Mouse (Mus musculus): ENCODE data around the gene T2.
A peak's percentile ranks its signal among the peaks of the same experiment; 100 is the strongest.
"Not testable (repeated sequence)": the region's sequence is repeated elsewhere in the genome, so short reads cannot be mapped to it uniquely, and the experiment has no call there.

The T2 gene

DNA sequence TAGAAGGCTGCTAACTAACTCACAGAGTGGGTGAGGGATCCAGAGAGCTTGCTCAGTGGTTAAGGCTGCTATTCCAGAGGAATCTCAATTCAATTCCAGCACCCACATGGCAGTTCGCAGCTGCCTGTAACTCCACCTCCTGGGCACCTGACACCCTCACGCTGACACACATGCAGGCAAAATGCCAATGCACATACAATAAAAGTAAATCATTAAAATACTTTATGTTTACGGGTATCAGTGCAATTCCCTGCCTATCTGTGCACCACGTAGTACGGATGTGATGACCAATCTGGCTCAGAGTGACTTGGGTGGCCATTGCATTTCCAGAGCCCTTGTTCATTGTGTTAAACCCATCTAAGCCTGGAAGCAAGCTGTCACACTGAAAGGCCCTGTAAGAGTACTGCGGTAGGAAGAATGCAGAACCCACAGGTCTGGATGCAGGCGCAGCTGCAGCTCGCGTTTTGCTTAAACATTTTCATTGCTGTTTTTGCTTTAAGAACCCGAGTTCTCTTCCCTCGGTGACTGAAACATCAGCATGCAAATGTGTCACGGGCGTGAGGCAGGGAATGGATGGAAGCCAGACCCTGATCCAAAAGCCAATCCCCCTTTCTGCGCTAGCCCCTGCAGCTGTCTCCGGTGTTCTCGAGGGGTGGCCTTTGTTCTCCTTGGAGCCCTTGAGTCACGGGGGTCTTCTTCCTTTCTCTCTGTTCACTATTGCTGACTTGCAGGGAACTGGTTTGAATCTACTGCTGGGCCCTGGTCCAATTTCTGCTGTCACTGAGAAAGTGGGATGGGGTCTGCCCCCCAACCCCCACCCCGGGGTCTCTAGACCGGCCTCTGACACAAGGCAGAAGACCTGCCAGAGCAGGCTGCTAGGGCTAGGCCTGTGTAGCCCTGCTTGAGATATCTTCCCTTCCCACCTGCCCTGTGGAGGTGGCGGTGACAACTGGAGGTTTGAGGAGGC, 12.0 kb downstream of the T2 start:
- DNase-seq (ENCODE audit: low spot score), result no peak

DNA sequence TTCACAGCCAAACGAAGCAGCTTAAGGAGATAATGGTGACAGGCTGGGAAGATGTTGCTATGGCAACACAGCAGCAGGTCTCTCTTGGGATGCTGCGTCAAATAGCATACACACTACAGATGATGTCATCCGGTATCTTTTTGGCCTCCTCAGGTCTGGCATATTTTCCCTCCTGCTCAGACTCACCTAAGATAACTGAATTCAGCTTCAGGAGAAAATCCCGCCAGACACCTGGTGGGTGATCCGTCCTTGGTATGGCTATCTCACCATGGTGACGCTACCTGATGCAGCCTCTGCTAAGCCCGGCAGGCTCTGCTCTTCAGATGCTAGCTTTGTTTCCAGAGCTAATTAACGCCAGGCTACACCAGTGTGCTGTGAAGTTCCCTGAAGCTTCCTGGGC, 12.8 kb downstream of the T2 start:
- DNase-seq (ENCODE audit: low spot score), result no peak

DNA sequence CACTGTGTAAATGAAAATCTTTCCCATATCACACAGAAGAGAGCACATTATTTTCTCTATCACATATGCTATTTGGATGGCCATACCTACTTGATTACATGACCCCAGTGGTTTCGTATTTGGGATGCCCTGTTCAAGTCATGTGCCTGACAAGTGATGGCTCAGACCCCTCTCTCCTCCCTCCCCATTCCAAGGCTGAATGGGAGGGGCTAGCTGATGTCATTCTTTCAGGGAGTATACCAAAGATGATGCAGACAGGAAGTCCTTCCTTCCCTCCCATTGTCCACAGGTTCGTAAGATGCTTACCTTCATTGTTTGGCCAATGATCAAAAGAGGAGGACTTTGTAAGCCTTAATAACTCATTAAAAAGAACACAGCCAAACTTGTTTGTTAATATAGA, 13.4 kb downstream of the T2 start:
- DNase-seq (ENCODE audit: low spot score), result no peak

DNA sequence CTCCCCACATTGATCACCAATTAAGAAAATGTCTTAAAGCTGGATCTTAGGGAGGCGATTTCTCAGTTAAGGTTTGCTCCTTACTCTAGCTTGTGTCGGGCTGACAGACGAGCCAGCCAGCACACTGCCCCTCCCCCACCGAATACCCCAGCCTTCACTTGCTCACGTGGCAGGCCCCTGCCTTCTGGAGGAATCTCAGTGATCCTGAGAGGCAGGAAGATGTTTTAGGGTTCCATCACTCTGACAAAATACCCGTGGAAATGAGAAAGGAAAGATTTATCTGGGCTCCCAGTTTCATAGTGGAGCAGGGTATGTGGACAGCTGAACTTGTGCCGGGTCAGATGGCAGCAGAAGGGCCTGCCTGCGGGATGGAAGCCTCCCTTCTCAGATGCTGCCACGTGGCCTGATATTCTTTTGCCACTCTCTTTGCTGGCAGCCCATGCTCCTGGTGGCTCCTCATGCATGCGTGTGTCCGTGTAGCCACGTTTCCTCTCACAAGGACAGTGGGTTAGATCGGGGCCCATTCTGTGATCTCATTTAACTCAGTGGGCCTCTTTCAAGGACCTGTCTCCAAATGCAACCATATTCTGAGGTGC, 14.9 kb downstream of the T2 start:
- DNase-seq (ENCODE audit: low spot score), result no peak

DNA sequence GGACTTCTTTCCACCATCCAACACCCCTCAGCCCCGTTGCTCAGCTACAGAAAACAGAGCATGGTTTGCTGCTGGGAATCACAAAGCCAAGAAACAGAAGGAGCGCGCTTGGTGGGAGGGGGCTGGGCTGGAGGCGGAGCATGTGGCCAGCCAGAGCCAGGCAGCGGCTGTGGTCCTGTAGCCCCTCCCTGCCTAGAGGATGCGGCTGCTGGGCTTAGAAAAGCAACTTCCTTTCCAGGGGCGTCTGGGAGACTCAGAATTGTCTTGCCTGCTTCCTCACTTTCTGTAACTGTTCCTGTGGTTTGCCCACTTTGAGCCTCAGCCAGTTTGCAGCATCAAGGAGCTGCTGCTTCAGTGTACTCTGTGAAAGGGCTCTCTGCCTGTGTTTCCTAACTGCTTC, 16.0 kb downstream of the T2 start:
- no peak for DNase-seq (ENCODE audit: low spot score)

DNA sequence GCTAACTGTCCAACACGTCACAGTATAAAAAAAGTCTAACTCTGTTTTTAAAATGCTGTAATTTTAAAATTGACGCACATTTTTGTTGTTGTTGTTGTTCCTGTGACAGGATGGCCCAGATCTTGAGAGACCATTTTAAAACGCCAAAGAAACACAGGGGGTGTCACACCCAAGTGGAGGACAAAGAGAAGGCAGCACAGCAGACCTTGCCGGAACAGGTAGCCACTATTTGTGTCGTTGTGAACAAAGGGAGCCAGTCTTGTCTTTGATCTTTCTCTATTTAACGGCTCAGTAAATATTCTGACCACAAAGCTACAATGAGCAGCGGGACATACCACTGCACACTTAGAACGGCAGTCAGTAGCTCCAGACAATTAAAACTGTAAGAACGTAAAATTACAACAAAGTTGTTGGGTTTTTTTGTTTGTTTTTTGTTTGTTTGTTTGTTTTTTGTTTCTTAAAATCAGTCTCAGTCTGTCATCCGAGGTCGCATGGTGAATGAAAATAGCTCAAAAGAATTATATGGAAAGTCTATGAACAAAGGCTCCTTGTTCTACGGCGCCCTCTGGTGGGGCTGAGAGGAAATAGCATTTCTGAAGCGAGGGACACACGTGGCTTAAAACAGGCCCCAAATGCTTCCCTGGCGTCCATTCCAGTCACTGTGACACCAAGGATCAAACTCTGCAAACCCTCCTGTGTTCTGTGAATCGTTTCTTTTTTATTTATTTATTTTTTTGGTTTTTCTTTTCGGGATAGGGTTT, 16.7 kb downstream of the T2 start:
- peak; percentile 45 for DNase-seq (ENCODE audit: low spot score)

DNA sequence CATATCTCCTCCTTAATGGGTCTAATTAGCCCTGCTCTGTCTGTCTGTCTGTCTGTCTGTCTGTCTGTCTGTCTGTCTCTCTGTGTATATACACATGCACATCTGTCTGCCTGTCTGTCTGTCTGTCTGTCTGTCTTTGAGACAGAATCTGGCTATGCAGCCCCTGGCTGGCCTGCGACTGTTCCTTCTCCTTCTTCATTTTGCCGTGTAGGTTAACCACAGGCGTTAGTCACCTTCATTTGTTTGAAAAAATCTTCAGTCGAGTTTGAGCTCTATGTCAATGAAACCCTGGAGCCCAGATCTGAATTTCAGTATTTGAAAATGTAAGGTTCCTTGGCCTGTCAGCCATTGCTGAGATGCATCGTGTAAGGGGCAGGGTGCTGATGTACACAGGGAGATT, 21.5 kb downstream of the T2 start:
- DNase-seq (ENCODE audit: low spot score), result no peak

DNA sequence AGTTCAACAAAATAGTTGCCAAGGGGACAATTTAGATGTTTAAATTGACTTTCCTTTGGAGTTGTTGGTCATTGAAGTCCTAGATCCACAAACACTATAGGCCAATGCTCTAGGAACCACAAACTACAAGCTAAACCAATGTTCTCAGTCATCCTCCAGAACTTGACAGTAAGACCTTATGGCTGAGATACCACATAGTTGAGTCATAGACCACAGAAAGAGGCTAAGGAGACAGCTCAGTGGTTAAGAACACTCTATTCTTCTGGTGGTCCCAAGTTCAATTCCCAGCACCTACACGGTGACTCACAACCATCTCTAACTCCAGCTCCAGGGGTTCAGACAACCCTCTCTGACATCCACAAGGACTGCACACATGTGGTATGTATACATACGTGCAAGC, 29.6 kb downstream of the T2 start:
- no peak for DNase-seq (ENCODE audit: low spot score)

DNA sequence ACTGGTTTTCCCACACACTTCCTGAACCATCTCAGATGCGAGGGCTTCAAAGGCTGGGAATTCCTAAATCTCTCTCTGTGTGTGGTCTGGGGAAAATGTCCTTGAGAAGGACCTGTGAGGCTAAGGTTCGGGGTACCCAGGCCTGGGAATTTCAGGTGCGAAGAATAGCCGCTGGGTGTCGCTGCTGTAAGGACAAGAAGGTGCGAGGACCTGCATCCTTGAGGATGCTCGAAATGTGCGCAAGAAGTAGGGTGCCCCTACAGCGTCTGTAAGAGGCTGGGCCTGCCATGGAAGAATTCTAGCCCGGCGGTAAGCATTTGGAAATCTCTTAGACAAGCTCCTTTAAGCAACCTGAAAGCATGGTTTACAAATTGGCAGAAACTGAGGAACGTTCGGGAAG, 32.7 kb downstream of the T2 start:
- DNase-seq (ENCODE audit: low spot score), result no peak

DNA sequence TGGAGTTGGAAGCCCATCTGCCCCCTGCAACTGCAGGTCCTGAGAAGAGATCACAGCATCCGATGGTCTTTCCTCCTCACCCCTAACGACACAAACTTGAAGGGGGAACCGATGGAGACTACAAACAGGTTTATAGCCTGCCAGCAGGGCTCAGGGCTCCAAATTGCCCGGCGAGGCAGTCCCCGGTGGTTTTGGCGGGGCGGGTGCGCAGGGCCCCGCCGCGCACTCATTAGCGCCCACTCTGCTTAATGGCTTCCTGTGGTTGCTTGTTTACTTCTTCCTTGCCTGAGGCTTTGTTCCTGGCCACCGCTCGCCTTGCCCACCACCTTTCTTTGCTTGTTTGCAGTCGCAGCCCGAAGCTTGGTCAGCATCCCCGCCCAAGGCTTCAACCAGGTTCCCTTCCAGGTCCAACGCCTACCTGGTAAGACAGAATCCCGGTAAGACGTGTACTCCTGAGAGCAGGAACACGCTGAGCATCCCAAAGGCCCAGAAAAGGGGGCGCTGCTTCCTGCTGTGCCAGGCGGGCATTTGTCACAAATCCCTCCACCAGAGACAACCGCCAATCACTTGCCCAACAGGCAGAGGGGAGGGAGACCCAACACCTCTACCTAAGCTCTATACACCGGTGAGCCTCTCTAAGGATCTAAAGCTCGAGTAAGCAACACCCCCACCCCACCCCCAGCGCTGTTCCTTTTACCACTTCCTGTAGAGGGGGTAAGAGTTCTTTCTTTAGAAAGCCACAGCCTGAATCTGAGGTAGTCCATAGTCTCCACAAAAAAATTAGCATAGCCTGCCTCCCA, 33.4 kb downstream of the T2 start:
- DNase-seq (ENCODE audit: low spot score), result no peak

DNA sequence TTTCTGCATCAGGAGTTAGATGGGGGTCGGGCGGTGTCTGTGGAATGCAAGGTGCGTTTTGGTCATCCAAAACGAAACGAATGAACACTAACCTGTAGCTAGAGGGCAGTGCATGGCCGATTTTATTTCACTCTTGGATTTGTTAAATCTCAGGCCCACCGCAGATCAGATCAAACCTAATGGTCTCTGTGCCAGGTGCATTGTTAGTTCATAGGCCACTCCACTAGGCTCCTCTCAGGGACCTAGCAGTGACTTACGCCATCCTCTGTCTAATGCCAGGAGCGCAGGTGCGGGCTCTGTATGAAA, 34.0 kb downstream of the T2 start:
- DNase-seq (ENCODE audit: low spot score), result no peak

DNA sequence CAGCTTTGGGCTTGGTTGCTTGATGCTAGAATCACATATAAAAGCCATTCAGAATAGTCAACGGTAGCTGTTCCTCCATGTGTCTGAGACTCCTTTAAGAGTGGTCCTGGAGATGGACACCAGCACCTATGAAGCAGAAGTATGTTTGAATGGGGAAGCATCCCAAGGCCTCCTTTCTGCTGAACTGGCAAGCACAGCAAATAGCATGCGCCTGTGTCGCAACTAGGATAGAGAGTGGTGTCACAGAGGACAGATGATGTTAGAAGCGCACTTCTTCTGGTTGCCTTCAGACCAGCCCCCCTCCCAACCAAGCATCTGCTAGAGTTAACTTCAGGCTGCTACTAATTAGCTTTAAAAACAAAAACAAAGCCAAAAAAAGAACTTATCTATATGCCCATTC, 34.7 kb downstream of the T2 start:
- DNase-seq (ENCODE audit: low spot score), result no peak

DNA sequence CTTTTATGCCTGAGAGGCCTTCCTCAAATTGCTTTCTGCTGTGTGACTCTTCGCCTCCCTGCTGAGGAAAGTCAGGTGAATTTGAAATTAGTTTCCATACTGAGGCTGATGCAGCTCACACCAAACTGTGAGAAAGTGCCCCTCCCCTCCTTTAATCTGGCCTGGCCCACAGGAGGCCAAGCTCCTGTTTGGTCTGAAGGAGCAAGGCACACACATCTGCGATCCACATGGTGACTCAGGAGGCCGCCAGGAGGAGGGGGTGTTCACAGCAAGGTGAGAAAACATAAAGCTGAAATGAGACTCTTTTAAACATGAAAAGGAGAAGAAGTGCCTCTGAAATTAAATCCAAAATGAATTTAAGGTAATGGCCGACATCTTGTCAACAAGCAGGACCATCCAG, 40.6 kb downstream of the T2 start:
- DNase-seq (ENCODE audit: low spot score), result no peak

DNA sequence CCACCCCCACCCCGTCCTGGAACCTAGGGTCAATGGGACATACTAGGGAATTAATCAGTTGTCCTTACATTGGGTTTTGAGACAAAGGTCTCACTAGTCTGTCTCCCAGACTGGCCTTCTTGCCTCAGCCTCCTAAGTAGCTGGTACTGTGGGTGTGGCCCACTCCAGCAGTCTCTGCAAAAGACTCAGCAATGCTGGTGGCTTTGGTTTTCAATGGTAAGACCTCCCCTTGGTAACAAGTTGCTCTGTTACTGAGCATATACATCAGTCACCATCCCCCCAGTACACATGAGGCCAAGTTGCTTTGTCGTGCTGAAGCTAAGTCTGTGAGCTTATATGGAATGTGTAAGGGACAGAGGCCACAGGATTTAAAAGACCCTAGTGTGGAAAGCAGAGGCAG, 42.2 kb downstream of the T2 start:
- DNase-seq (ENCODE audit: low spot score), result no peak

DNA sequence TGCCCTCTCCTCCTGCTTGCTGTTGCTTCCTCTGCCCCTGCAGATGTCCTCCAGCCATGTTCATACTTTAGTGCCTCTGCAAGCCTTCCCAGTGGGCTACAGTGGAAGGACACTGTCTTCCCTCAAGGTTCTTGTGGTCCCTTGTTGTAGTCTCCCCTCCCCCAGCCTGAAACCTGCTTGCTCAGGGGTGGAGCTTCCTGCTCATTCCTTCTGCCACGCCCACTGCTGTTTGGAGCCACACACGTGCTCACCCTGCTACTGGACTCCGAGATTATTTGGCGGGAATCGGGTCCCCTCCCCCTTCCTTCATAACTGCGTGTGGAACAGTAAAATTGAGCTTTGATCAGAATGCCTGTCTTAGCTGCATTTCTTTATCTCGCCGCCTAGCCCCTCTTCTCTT, 48.1 kb downstream of the T2 start:
- not testable (repeated sequence) for DNase-seq (ENCODE audit: low spot score)

DNA sequence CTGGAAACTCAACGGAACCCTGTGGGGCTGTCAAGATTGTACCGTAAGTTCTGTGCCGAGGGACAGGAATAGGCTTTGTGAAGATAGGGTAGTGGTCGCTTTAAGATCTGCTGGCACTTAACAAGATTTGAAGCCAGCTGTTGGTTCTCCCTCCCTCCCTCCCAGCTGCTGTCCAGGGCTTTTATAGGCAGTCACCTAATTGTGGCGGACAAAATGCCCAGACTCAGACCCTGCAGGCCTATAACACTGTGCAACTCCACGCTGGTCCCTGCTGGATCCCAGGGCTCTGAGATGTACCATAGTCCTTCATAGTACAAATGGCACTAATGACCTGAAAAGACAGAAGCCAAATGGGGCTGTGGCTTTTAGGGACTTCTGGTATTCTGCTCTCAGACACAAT, 50.5 kb downstream of the T2 start:
- DNase-seq (ENCODE audit: low spot score), result no peak

DNA sequence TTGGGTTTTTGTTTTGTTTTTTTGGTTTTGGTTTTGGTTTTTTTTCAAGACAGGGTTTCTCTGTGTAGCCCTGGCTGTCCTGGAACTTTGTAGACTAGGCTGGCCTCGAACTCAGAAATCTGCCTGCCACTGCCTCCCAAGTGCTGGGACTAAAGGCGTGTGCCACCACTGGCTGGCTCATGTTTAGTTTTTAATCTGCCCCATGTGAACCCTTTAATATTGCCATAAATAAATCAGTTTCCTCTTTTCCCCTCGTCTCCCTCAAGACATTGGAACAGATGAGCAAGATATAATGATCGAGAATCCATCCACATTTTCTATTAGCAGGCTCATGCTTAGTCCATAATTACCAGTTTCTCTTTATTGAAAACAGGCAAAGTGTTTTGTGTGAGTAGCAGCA, 52.2 kb downstream of the T2 start:
- not testable (repeated sequence) for DNase-seq (ENCODE audit: low spot score)

DNA sequence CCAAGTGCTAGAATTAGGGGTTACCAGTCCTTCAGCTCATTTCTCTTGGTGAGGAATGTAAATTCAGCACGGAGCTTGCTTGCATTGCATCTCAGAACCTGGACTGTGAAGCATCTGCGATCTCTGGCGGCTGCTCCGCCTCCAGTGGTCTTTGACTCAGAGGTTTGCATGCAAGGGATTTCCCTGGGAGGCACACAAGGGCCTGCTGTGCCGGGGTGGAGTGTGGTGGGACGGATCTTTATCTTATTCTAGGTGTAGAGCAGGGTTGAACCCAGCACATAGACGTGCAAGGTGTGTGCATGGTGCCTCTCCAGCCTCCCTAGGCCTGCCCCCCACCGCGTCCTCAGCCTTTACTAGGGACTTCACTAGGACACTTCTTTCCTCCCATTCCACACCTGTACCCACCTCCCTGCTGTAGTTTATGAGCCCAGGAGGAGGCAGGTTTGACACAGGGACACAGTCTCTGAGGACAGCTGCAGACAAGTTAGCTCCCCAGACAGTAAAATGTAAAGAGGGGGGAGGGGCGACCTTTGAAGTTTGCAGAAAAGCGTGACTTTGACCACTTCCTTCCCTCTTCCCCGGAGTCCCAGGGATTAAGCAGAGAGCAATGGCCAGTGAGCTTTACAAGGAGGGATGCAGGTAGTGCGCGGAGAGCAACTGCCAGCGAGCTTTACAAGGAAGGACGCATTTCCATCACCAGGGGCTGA, 53.0 kb downstream of the T2 start:
- no peak for DNase-seq (ENCODE audit: low spot score)

DNA sequence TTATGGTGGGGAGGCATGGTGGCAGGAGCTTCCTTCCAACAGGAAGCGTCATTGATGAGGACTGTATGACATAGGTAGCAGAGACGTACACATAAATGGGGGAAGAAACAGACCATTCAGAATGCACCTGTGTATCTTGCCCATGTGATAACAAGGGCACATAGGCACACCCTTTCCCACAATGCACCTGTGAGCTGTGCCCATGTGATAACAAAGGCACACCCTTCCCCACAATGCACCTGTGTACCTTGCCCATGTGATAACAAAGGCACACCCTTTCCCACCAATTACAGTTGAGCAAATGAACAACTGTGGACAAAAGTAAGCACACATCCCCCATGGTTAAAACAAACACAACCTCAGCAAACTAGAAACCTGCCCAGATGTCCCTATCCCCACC, 54.5 kb downstream of the T2 start:
- DNase-seq (ENCODE audit: low spot score), result no peak

DNA sequence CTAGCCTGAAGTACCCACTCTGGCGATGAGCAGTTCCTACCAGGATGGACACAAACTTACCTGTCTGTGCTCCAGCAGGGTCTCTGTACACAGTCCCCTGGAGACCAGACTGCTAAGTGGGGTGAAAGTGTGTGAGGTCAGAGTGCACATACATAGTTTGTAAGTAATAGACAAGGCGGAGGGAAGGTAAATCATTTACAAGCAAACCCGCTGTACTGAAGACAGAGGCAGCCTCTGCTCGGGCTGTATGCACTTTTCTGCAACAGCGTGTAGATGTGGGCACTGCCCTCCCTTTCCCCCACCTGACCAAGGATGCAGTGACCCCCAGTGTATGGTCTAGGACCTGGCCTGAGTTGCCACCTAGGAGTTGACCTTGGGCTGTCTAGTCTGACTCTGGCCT, 57.9 kb downstream of the T2 start:
- no peak for DNase-seq (ENCODE audit: low spot score)

DNA sequence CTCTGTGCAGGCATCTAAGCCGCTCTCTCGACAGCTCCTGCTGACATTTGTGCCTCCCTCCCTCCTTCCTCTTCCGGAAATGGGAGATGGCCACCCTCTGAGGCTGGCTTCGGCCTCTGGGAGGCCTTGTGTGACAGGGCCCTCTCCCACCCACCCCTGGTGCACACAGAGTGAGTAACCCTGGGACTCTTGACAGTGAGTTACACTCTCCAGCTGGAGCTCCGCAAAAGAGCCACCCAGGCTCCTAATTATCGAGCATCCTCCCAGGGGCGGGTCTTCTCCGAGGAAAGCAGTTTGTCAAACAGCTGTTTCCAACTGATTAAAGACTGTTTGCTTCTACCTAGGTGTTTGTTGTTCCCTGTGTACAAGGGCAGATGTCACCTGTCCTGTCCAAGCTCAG, 59.7 kb downstream of the T2 start:
- no peak for DNase-seq (ENCODE audit: low spot score)

DNA sequence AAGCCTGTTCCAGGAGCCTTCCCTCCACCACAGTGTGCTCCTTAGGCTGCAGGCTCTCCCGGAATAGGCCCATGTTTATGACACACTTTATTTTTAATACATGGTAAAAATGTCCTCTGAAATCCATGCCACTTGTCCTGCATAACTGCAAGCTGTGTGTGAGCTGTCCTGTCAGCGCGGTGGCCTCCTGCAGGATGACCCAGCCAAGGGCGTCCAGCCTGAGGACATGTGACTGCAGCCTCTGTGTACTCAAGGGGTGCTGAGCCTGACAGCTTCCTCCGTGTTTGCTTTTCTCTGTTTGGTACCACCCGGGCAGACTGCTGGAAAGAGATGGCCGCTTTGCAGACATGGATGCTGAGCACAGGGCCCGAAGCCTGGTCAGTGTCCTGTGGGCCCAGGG, 61.1 kb downstream of the T2 start:
- no peak for DNase-seq (ENCODE audit: low spot score)
